7 mouse cellular contexts compared by ENCODE assay signal in genomic region chr2:181866931-181867330, GRCm38 (mm10). TPM values are rescaled to one million over a fixed set of nuclear protein-coding genes. Genes with fewer than 3 reads are reported as not detected.
DNase-seq lines count a peak whose midpoint lies in the region.

No protein-coding gene starts in this region.

- peak; percentile 77 for DNase-seq in 416B (ENCODE audit: low read depth)
- DNase-seq in CD4-positive helper T cell, adult 2 months (ENCODE audit: low read depth, low spot score): peak; percentile 68
- DNase-seq in c-Kit-positive CD71-negative TER-119-negative erythroid progenitor cells, embryonic 14.5 days (ENCODE audit: low read depth): peak; percentile 46
- DNase-seq in frontal cortex, postnatal 36 days (ENCODE audit: low spot score in 2 of 2): peak; percentile 71 to 84
- DNase-seq in layer of hippocampus, adult 18-20 months (ENCODE audit: low spot score in 2 of 2): peak; percentile 47 to 89
- peak; percentile 66 for DNase-seq in lung, postnatal 25 days (ENCODE audit: low spot score)
- peak; percentile 26 to 61 for DNase-seq in spleen, postnatal 14 days (ENCODE audit: low spot score in 2 of 2)

RNA-seq across cellular contexts. Expression of gene Polr3k, which starts 2.8 kb away (rescaled TPM):
- total RNA-seq in layer of hippocampus, adult 18-20 months (2021): 10 to 100 TPM; 27.3 to 30.2 TPM

RNA-seq across cellular contexts. Expression of gene Pcmtd2, which starts 29.3 kb away (rescaled TPM):
- total RNA-seq in layer of hippocampus, adult 18-20 months (2021): 10 to 100 TPM; 86.1 to 89.1 TPM

Comparison
In these comparisons a context has a peak if more than half of its experiments do, and no peak if none do; other contexts are left out.
1. Peak in every context shown above with its lines: DNase-seq.